Mouse (Mus musculus) left cerebral cortex, postnatal 36 days (tissue): Measurements from ENCODE around the gene Egfl6. TPM values are rescaled to one million over a fixed set of nuclear protein-coding genes. Genes with fewer than 3 reads are reported as not detected.

Experiments used
- DNase-seq, 2 experiments: peaks; one replicate each; pipeline ENCODE4 v3.0.0; 2021 to 2022; ENCODE audit warnings: low spot score in 2 of 2, mixed read lengths in 1 of 2
- intact Hi-C: fragments of 180-260 bp; cut with DNase I; formaldehyde crosslinking; loops from one replicate; pipeline ENCODE4 v1.15.1; 2025
- total RNA-seq, 2 experiments: library from RNA; stranded (reverse); gene quantifications; 2 replicates each; pipeline ENCODE4 v1.2.3; 2021

Gene Egfl6
- 1 to 10 TPM; 2.5 to 2.8 TPM for total RNA-seq

DNA sequence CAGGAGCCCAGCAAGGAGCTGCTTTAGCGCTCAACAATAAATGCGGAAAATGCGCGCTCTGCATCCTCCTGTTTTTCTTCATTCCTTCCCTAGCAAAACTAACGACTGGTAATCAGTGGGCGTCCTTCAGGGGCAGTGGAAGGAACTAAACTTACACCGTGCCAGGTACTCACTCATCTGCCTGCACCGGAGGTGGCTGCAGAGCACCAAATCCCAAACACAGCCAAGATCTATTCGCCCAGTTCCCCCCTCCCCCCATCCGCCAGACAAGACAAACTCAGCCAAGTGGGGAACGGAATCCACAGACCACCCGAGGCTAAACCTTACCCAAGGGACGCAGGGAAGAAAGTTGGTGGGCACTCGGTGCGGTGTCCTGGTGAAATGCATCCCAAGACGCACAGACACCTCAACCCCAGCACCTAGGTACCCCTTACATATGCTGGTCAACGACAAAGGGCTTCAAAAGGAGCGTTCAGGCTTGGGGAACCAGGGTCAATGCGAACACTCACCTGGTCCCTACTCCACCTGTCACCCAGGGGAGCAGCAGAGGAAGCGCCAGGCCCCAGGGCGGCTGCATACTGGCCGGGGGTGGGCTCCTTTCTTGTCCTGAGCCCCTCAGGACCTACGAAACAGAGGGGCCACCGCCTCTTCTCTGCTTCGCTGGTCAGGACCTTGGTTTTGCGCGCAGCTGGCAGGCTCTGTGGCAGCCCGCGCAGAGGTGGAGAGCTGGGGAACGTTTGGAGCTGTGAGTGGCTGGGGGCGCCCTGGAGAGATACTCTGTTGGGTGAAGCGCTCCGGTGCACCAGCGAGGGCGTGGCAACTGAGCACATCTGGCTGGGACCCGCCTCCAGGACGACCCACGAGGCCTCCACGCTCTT lies at the start of gene Egfl6:
Gene Egfl6 (minus strand): TSS at position 774 of the 878 bp plus-strand sequence.
- no peak for DNase-seq

DNA sequence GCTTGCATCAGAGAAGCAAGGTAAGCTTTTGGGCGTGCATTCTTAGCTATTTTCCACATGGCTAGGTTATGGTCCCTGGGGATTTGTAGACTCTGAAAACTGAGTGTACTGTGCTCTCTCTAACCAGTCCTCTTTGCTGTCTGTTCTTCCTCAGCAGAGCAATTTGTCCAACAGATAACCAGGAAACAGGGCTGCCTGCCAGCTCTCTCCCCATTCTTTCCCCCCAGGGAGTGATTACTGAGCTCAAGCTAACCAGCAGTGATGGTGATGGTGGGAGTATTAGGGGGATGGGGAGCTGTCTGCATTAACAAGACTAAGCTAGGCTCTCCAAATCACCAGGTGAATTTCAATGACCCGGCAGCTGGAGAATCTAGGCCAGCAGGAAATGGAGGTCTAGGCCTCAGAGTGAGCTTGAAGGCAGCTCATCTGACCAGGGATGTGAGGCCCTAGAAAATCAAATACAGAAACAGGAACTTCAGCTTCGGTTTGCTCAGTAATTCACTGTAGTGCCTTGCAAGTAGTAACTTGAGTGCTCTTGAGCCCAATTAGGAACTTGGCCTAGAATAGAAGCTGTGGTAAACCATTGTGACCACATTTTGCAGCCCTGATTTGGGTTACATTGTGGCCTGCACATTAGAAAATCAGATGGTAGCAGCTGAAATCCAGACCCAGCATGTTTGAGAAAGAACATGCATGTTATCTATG lies 41.5 kb upstream of the Egfl6 start:
- intact Hi-C loops, result no loop called here
- DNase-seq, result no peak

More for the DNA sequence above, at the start of gene Egfl6:
- intact Hi-C loops, result no loop called here

DNA sequence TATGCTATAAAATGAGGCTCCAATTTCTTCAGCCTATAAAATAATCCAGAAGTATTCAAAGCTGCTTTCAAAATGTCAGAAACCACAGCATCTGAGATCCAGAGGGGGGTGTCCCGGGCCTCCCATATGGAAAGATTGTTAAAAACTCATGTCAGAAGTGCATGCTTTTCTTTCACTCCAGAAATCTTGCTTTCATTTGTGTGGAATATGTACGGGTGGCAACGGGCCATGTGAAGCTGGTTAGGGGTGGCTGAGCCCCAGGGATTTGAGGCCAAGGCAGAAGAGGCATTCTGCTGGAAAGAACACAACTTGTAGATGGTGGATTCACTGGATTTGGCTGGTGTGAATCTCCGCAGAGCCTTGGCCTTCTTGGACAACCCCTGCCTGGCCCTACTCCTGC lies 40.7 kb upstream of the Egfl6 start:
- intact Hi-C loops, result no loop called here
- no peak for DNase-seq

DNA sequence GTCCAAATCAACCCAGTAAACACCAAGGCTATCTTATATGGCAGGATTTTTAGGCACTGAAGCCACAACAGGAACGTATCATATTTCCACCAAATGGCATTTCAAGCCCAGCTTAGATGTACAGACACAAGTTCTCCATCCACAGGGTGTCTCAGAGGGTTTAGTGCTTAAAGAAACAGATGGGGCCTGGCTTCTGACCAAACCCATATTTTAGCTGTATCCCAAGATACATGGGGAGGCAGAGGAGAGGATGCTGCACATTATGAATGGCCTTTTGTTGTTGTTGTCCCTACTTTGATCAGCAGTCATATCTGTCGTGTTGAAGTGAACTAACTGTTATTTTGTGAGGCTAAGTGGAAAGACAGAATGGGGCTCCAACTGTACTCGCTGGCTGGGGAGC lies 37.7 kb upstream of the Egfl6 start:
- no peak for DNase-seq
- intact Hi-C loops, result no loop called here

DNA sequence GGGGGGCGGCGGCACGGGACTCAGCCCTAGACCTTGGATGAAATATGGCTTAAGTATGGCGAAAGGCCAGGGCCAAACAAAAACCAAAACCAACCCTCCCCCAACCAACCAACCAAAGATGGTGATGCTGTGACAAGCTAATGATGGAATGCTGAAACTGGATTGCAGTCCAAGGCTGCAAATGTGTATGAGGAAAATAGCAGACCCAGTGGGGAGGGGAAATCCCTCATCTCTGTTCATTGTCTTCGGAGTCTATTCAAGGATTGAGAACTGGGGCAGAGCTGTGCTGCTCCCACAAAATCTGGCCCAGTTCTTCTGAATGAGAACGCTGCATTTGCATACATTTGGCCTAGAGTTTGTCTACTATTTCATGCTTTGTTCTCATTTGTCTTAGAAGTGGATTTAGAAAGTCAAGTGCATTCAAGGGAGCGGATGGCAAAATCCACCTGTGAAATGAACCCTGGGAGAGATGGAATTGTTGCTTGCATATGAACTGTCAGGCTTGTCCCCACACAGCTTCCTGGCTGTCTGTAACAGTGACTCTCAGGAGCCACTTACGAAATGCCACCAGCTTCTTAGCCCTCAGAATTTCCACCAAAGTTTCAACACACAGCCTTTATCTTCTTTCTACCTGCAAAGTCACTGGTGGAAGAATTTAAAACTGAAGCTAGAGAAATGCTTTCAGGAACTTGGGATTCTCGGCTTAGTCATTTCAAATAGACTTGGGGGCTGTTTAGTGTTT lies 36.2 kb upstream of the Egfl6 start:
- DNase-seq, result peak in 1 of 2 experiments; percentile 5

DNA sequence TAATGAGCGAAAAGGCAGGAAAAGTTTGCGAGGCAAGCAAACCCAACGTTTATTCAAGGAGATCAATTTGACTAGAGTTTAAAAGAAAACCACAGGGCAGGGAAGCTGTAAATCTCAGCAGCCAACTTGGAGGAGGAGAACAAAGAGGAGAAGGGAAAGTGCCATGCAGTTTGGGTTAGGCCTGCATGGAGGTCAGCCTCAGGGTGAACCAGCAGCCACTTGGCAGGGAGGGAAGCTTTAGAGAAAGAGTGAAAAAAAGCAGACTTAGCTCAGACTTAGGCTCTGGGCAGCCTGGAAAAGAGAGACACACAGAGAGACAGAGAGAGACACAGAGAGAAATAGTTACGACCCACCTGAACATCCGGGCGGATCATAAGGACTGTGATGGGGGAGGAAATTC lies 35.4 kb upstream of the Egfl6 start:
- intact Hi-C loops, result no loop called here
- DNase-seq, result no peak

More for the DNA sequence above, 36.2 kb upstream of the Egfl6 start:
- intact Hi-C loops, result no loop called here

DNA sequence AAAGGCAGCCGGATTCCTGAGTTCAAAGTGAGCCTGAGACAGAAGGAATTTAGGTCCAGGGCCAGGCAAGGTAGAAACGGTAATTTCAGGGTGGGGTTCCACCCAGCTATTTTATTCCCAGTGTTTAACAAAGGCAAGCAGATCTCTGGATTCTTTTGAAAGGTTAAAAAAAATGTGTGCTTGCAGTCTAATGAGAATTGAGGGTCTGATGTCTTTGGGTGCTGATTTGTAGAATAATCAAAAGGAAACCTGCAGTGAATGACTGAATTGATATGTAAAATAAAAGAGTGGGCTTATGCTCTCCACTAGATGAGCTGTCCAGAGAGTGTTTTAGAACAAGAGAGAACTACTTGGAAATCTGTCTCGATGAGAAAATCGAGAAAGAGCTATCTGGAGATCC lies 33.6 kb upstream of the Egfl6 start:
- no peak for DNase-seq
- intact Hi-C loops, result no loop called here

DNA sequence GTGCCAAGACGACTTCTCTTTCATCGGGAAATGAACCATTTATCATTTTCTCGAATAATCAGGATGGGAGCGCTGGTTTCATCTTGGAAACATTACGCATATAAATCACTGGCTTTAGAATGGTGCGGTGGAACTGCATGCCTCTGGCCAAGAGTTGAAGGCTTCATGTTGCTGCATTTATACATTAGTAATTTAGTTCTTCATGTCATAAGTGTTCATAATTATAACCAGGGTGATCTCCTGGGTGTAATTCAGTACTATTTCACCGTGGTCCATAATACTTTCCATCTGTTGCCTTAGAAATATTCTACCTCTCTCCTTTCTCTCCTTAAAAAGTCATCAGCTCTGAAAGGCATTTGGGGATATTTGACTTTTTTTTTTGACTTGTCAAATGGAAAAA lies 29.7 kb upstream of the Egfl6 start:
- intact Hi-C loops, result no loop called here
- no peak for DNase-seq

DNA sequence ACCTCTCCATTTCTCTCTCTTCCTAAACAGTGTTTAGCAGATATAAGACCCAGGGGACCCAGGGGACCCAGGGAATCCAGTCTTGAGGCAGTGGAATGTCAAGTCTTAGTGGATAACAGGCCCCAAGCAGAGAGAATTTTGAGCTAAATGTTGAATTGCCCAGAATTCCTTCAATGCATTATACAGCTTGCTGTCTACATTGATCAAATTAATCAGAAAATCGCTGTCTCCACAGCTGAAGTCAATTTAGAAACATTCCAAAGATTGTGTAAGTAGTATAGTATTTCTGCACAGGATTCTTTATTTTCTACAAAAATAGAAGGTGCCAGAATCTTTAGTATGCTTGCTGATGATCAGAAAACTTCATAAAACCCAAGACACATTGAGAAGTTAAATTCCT lies 9.4 kb downstream of the Egfl6 start:
- intact Hi-C loops, result no loop called here
- no peak for DNase-seq

DNA sequence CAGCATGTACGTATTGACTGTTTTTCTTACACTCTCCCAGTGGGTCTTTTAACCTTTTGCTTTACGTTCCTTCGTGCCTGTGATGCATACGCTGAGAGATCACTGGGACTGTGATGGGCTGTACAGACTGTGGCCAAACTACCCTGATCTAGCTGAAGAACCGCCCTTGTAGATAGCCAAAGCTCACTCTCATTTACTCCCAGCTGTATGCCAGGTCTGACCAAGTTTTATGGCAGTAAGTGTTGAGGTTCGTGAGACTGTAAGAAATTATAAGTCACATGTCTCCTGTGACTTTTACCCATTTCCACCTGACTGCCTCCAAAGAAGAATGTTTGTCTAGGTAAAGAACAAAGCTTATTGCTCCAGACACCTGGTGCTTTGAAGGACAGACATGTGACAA lies 19.5 kb downstream of the Egfl6 start:
- no peak for DNase-seq
- intact Hi-C loops, result no loop called here

DNA sequence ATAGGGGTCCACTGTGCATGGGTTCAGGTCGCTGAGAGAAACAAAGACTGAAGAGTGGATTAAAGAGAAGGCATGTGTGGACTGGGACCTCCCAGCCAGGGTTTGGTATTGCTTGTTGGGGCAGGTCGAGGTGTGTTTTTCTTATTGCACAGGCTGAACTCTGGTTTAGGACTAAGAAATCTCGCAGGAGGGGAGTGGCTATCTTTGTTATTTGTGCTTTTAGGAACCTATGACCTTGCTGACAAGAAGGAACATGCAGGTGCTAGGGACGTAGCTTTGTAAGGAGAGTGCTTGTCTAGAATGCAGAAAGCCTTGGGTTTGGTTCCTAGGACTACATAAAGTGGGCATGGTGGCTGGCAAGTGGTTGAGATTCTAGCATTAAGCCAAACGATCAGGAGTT lies 20.1 kb downstream of the Egfl6 start:
- intact Hi-C loops, result no loop called here
- DNase-seq, result no peak

DNA sequence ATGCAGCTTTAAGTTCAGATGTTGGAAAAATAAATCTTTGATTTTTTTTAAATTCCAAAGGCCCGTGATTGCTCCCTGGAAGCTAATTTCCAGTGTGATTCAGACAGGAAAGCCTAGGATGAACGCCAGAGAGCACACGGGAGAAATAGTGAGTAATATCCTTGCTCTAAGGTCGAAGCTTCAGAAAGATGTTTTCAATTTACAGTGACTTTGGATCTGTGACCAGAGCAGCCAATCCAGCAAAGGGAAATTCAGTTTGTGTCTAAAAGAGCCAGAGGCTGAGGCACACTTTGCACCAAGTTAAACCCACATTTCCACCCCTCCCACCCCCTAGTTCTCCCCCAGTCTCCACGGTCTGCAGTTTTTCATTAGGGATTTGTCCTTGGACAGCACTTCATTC lies 20.6 kb downstream of the Egfl6 start:
- DNase-seq, result no peak
- intact Hi-C loops, result no loop called here

DNA sequence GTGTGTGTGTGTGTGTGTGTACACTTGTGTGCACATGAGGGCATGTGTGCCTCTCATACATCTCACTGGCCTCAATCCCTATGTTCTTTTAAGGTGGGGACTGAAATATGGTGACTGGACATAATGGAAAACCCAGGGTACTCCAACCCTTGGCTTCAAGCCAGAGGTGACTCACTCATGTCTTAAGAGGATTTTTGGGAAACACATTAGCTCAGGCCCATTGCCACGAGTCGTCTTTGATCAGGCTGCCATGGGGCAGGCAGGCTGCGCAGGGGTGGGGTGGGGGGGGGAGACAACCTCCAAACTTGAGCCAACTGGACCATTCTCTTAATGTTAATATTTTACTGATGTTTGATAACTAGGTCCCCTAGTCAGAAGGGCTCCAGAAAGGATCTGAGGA lies 26.2 kb downstream of the Egfl6 start:
- intact Hi-C loops, result no loop called here
- DNase-seq, result no peak

DNA sequence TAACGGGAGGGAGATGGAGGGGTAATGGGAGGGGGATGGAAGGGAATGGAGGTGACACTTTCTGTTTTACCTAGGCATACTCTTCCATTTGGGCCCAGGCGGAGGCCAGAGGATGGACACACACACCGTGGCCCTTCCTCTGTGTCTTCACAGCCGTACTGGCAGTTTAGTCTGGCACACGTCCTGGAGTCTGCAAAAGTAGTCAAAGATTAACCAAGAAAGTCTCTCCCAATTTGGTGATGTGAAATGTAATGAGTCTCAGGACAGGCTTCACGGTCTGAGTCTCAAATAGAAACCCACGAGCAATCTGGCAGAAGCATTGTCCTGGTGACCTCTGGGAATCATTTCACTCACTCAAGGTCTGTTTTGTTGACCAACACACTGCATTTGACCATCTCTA lies 33.2 kb downstream of the Egfl6 start:
- no peak for DNase-seq

DNA sequence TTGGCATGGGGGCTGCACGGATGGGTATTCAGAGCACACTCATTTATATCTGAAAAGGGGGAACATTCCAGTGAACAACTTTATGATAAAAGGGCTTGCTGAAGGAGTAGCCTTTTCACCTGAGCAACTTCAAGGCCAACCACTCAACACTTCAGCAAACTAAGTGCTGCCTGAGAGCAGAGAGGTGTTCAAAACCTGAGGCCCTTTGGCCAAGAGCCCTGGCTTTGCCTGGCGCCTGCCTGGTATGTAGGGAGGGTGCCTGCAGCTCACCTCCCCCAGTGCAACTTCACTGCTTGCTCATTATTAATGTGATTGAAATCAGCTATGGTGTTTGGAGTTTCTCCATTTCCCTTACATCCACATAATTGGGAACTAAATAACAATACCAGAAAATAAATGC lies 39.0 kb downstream of the Egfl6 start:
- DNase-seq, result no peak
- intact Hi-C loops, result no loop called here

More for the DNA sequence above, 33.2 kb downstream of the Egfl6 start:
- intact Hi-C loops, result no loop called here

DNA sequence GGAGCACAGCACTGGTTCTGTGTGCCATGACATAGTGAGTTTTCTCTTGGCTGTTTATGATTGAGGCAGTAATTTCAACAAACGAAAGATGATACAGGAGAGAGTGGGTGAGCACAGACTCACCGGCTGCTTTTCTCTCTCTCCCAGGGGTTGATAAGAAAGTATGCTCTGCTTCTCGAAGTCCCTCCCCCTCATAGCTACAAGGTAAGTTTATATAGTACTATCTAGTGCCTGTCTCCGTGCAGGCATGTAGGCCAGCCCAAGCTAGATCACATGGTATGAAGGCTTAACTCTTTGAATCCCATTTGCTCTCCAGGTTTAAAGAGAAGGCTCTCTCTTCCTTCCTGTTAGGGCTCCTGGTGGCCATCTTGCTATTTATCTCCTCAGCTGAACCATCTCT lies 50.4 kb downstream of the Egfl6 start:
- intact Hi-C loops, result no loop called here
- no peak for DNase-seq

DNA sequence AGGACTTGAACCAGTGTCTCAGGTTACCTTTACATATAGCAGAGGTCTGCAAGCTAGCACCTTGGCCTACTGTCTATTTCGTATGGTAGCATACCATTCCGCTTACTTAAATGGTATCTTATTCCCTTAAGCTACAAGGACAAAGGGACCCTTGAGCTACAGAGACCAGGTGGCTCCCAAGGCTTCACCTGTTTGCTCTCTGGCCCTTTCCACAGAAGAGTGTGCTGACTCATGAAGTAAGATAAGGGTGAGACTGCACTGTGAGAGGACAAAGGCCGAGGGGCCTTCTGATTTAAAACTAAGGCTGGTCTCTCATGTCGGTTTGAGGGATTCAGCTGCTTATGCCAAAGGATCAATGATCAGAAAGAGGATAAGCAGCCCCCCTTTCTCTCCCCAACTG lies 52.1 kb downstream of the Egfl6 start:
- DNase-seq, result no peak
- intact Hi-C loops, result no loop called here

DNA sequence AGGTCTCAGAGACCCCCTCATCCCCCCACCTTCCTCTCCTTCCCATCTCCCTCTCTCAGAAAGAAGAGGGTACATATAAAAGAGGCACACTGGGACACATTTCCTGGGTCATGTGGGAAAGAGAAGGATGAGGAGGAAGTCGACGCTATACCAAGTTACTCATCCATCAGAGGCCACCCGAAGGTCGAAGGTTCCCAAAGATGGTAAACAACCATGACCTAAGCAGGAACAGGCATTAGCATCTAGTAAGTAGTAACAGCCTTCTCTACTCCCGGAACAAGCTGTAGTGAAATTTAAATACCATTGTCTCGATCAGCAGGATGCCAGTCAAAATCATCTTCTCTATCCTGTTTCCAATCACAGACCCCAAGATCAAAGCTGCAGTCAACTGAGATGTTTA lies 53.8 kb downstream of the Egfl6 start:
- intact Hi-C loops, result no loop called here
- DNase-seq, result no peak

DNA sequence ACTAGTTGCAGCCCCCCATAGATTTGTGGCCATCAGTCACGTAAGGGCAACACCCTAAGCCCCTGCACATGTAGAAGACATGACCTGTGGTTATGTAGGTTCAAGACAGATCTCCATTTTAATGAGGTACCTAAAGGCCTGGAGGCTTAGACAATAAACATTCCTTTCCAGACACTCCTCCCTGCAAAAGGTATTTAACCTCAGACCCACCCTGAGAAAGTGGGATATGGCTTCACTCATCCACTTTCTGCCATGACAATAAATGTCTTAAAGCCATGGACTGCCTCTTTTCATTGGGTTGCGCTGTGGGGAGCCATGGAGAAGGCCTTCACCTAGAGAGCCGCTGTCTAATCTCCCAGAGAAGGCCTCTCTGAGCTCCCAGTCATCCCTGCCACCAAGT lies 57.4 kb downstream of the Egfl6 start:
- DNase-seq, result no peak
- intact Hi-C loops, result no loop called here

DNA sequence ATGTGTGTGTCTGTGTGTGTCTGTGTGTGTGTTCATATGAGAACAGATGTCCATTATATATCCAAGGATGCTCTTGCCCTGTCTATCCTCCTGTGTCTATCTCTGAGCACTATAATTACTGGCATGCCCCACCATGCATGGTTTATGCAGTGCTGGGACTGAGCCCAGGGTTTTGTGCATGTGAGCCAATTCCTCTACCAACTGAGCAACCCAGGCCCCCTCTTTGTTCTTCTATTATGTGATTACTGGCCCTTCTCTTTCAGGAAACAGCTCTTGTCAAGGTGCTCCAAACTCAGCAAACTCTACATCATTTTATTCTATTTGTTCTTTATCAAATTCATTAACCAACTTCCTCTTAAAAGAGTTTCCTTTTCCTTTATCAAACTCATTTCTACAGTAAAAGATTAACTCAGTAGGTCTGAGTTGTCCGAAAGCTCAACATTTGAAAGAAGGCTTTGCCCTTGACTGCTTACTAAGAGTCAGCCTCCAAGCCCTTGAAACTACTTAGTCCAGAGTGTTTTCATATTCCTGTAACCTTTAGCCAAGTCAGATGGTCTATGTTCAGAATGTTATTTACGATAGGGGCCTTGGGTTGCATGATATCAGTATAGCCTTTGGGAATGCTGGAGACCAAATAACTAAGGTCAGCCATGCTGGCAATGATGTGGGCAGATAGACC lies 59.7 kb downstream of the Egfl6 start:
- DNase-seq, result no peak
- intact Hi-C loops, result no loop called here
